Mouse (Mus musculus) spleen, adult 2 months (tissue): ENCODE measurements at regions not wholly inside any gene's neighbourhood (a gene's known extent, or its start where the extent isn't known, plus 50 kb on each side); places are given as distances from the start of the nearest gene placed in this dataset.

Experiments used
- DNase-seq, 2 experiments: peaks; one replicate each; pipeline versions ENCODE4 v3.0.0 to v3.0.0-alpha.2; 2012 to 2021; ENCODE audit warnings: low spot score in 2 of 2, low read depth in 1 of 2
- H3K27ac ChIP-seq: fragments of 200-500 bp; 2 replicates; pipeline ENCODE4 v1.5.1; 2012; ENCODE audit warnings: low read length, inconsistent platforms; ENCODE audit not compliant: insufficient read depth
- H3K27me3 ChIP-seq: fragments of 200-500 bp; 2 replicates; pipeline ENCODE4 v1.6.1; 2012; ENCODE audit warnings: mild to moderate bottlenecking, moderate library complexity, low read length, inconsistent platforms; ENCODE audit not compliant: control insufficient read depth, insufficient read depth
- H3K36me3 ChIP-seq: fragments of 200-500 bp; 2 replicates; pipeline ENCODE4 v1.6.1; 2012; ENCODE audit warnings: mild to moderate bottlenecking, low read length, inconsistent platforms; ENCODE audit not compliant: control insufficient read depth, insufficient read depth
- H3K4me1 ChIP-seq: fragments of 200-500 bp; 2 replicates; pipeline ENCODE4 v1.6.1; 2011; ENCODE audit warnings: inconsistent platforms; ENCODE audit not compliant: control insufficient read depth, insufficient read depth, insufficient read length
- H3K4me3 ChIP-seq: fragments of 200-500 bp; 2 replicates; pipeline ENCODE4 v1.5.1; 2011; ENCODE audit warnings: mild to moderate bottlenecking, inconsistent platforms; ENCODE audit not compliant: insufficient read depth, insufficient read length; ENCODE audit errors: extremely low read depth
- CTCF ChIP-seq: fragments of 200-500 bp; IDR thresholded peaks from 2 replicates; pipeline ENCODE4 v1.5.1; 2011; ENCODE audit warnings: mild to moderate bottlenecking, inconsistent platforms; ENCODE audit not compliant: insufficient read depth, insufficient read length, insufficient replicate concordance; ENCODE audit errors: extremely low read depth
- POLR2A ChIP-seq: fragments of 200-500 bp; IDR thresholded peaks from 2 replicates; pipeline ENCODE4 v1.6.1; 2011; ENCODE audit warnings: low read depth, low read length, inconsistent platforms
- WGBS: fragments of 180-500 bp; shearing (Covaris S2); methylation state at CpG from one replicate; pipeline ENCODE4 v1.1.7; 2018; 5-methylcytosine and 5-hydroxymethylcytosine counted together

DNA sequence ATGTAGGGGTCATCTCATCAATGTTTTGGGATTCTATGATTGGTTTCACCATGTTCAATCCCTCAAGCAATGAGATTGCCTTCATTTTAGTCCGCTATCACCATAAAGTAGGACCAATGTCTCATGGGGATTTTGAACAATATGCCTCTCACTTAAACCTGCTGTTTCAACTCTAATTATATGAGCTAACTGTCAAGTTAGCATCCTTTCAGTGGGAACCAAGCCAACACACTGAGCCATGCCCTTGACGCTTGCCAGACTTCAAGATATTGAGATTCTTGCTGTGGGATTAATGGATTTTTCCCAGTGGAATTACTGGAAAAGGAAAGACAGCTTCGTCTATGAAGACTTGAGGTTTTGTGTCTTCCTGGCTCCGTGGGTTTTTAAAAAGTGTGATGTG lies 259.5 kb downstream of the Hdgfl1 start:
- no peaks in the 10 kb centered on the region for H3K27me3 ChIP-seq
- TF ChIP-seq CTCF (no peak), POLR2A (no peak)
- WGBS = 71% methylated on average over 4 of the region's 4 CpGs
- no peak overlapping the region for H3K4me3 ChIP-seq
- H3K4me1 ChIP-seq = no peaks in the 10 kb centered on the region
- no peak for DNase-seq
- H3K27ac ChIP-seq = no peak overlapping the region
- no peaks in the 10 kb centered on the region for H3K36me3 ChIP-seq

DNA sequence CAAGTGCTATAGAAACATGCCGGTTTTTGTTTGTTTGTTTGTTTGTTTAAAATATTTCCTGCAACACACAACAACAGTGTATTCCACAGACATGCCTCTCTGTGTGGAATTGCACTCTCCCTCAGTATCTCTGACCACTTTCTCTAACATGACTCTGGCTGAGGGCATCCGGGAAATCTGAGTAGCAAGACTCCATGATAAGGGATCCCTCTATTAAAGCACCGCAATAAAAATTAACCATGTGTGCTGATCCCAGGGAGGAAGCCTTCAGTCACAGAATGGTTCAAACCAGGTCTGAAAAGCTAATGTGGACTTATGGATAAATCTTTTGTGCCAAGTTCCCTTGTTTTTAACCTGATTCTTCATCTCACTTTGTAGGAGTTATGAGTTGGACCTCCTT lies 260.1 kb downstream of the Hdgfl1 start:
- no peak for DNase-seq
- WGBS = 90% methylated on average over 3 of the region's 3 CpGs
- no peak overlapping the region for H3K4me3 ChIP-seq
- no peaks in the 10 kb centered on the region for H3K4me1 ChIP-seq
- TF ChIP-seq CTCF = no peak
- no peak for TF ChIP-seq POLR2A
- no peaks in the 10 kb centered on the region for H3K36me3 ChIP-seq
- no peak overlapping the region for H3K27ac ChIP-seq
- no peaks in the 10 kb centered on the region for H3K27me3 ChIP-seq

DNA sequence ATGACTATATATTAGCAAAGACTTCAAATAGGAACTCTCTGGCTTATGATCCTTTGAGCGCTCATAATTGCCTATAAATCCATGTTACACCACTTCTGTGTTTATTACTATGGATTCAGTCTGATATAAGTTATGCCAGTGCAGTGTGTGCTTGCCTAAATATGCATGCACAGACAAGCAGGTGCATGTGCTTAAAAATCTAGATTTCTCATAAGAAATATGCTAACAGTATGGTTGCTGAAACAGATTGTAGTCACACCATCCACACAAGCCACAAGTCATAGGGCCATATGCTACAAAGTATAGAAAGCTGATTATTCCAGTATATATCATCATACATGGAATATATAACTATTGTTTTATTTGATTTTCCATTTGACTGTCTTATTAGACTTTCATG lies 266.2 kb downstream of the Hdgfl1 start:
- no peaks in the 10 kb centered on the region for H3K4me1 ChIP-seq
- no peak for DNase-seq
- no peak overlapping the region for H3K4me3 ChIP-seq
- no peak overlapping the region for H3K27ac ChIP-seq
- TF ChIP-seq CTCF (no peak), POLR2A (no peak)
- no peaks in the 10 kb centered on the region for H3K36me3 ChIP-seq
- no peaks in the 10 kb centered on the region for H3K27me3 ChIP-seq
- WGBS = 98% methylated on average over 1 of the region's 1 CpGs

DNA sequence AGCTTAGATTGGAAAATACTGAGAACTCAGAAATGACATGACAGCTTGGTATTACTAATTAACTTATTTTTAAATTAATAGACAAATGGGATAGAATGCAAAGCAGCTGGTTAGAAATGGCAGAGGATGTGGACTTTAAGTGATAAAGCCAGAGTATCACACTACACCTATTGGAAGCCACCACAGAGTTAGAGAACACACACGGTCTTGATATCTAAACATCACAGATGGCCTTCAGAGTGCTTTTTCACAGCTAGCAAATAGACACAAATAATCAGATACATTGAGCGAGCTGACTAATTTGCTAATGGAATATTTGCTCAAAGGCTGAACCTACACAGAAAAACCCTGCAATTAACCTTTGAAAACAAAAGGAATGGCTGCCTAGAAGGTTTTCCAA lies 272.9 kb downstream of the Hdgfl1 start:
- H3K27me3 ChIP-seq = no peaks in the 10 kb centered on the region
- DNase-seq = no peak
- WGBS = 95% methylated on average over 2 of the region's 2 CpGs

DNA sequence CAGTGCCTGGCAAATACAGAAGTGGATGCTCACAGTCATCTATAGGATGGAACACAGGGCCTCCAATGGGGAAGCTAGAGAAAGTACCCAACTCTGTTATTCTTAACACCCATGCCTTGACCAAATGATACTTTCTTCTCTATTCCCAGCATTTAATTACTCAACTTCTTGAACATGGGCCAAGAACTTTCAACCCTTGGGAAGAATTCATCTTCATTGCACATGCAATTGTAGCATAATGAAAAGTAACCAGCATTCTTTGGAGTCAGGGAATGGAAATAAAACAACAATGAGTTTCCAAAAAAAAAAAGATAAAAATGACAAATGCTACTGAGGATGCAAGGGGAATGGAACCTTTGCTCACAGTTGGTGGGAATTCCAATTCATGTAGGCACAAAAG lies 274.1 kb downstream of the Hdgfl1 start:
- Histone ChIP-seq H3K27ac (no peak overlapping the region), H3K4me3 (no peak overlapping the region)
- no peak for TF ChIP-seq POLR2A
- no peak for TF ChIP-seq CTCF

More for the DNA sequence above, 272.9 kb downstream of the Hdgfl1 start:
- Histone ChIP-seq H3K4me3 (no peak overlapping the region), H3K36me3 (no peaks in the 10 kb centered on the region), H3K27ac (no peak overlapping the region), H3K4me1 (no peaks in the 10 kb centered on the region)
- TF ChIP-seq POLR2A (no peak), CTCF (no peak)

DNA sequence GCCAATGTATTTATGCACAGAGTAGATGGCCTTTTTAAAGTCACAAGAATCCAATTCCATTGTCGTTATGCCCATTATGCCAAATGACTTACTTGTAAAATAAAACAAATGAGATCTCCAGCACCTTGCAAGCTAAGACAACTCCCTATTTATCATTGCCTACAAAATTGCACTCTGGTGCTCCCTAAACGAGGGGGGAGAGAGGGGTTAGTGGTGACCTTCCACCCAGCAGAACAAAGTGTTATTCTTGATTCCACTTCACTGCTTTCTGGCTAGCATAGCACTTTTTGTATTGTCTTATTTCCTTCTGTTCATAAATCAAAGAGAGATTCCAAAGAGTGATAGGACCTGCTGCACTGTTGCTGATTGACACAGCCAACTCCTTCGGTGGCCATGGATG lies 300.6 kb downstream of the Hdgfl1 start:
- no peaks in the 10 kb centered on the region for H3K4me1 ChIP-seq
- DNase-seq = no peak
- no peak overlapping the region for H3K27ac ChIP-seq
- TF ChIP-seq POLR2A = no peak
- TF ChIP-seq CTCF = no peak
- 52% methylated on average over 3 of the region's 3 CpGs for WGBS
- no peak overlapping the region for H3K4me3 ChIP-seq
- no peaks in the 10 kb centered on the region for H3K27me3 ChIP-seq
- no peaks in the 10 kb centered on the region for H3K36me3 ChIP-seq

More for the DNA sequence above, 274.1 kb downstream of the Hdgfl1 start:
- H3K36me3 ChIP-seq = no peaks in the 10 kb centered on the region
- no peak for DNase-seq
- no peaks in the 10 kb centered on the region for H3K27me3 ChIP-seq
- H3K4me1 ChIP-seq = no peaks in the 10 kb centered on the region

DNA sequence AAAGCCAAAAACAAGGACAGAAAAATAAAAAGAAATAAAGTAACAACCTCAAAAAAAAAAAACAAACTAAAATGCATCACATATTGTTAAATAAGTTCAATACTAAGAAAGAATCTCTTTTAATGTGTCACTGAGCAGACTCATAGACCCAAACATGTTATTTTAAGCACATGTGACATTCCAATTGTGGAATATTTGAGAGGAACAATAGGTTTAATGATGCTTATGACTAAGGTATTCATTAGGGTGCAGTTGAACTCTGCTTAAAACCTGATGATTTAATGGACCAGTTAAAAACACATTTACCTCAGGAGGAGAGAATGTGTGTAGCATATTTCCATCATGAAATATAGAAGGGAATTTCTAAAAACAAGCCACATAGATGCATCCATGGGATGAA lies 302.4 kb downstream of the Hdgfl1 start:
- TF ChIP-seq CTCF = no peak
- TF ChIP-seq POLR2A = no peak
- no peak for DNase-seq
- H3K36me3 ChIP-seq = no peaks in the 10 kb centered on the region
- H3K4me1 ChIP-seq = no peaks in the 10 kb centered on the region
- H3K4me3 ChIP-seq = no peak overlapping the region
- H3K27me3 ChIP-seq = no peaks in the 10 kb centered on the region
- H3K27ac ChIP-seq = no peak overlapping the region
